Mouse (Mus musculus) C2C12 (cell line): Measurements from ENCODE around the gene Scap.

Source experiments
- CTCF ChIP-seq: IDR thresholded peaks from one replicate; pipeline ENCODE4 v1.5.1; 2011; ENCODE audit not compliant: control insufficient read depth, insufficient read depth, insufficient read length
- MAX ChIP-seq: IDR thresholded peaks from one replicate; pipeline ENCODE4 v1.6.1; 2011; ENCODE audit warnings: mild to moderate bottlenecking, control low read depth
- USF1 ChIP-seq: IDR thresholded peaks from one replicate; pipeline ENCODE4 v1.6.1; 2011; ENCODE audit warnings: low read depth, mild to moderate bottlenecking, control low read depth, moderate library complexity

- TF ChIP-seq MAX: no peak
- TF ChIP-seq CTCF: no peak
- no peak for TF ChIP-seq USF1
These were observed 16.6 kb upstream of the Scap start for GRCm38 (mm10) chr9:110316503-110316902.
